Mouse (Mus musculus) kidney, adult 2 months (tissue): ENCODE measurements at regions not wholly inside any gene's neighbourhood (a gene's known extent, or its start where the extent isn't known, plus 50 kb on each side); places are given as distances from the start of the nearest gene placed in this dataset.
"Not testable (repeated sequence)": the region's sequence is repeated elsewhere in the genome, so short reads cannot be mapped to it uniquely, and the experiment has no call there.

ENCODE experiments used
- CTCF ChIP-seq: fragments of 200-500 bp; conservative IDR thresholded peaks from 2 replicates; pipeline ENCODE4 v1.5.1; 2011; ENCODE audit warnings: low read depth, mild to moderate bottlenecking, control low read depth, low read length, moderate library complexity, mixed read lengths; ENCODE audit not compliant: insufficient read depth, insufficient read length
- POLR2A ChIP-seq: fragments of 200-500 bp; IDR thresholded peaks from one replicate; pipeline ENCODE4 v1.6.1; 2011; ENCODE audit warnings: low read depth, low read length, control low read depth

- TF ChIP-seq CTCF, POLR2A: not testable (repeated sequence)
Measured at GRCm38 (mm10) chr12:113597163-113597562, 53.5 kb downstream of the Adam6a start.
